Comparison of ENCODE assay signal across 18 mouse cellular contexts in the genomic region with DNA sequence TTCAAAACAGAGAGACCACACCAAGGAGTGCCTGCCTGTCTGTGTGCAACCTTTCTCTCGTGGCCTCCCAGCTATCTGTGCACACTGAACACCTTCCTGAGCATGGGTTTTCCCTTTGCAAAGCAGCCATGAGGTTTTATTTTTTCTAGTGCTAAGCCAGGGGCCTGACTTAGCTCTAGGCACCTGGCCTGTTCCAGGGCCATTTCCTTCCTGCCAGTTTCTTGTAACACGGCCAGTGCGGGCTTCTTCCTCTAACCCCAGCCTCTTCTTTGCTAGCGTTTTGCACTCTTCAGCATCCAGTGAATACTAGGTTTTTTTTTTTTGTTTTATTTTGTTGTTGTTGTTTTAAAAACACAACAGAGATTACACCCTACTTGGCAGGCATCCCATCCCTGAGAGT.
DNase-seq lines count a peak whose midpoint lies in the region; ATAC-seq and TF ChIP-seq lines count a peak whose summit lies in the region.
"Had no signal": no experiment of that assay in that cellular context is flagged by ENCODE, and none has a peak within 500 bp of the region (broad histone marks: within the 10 kb centered on the region; RNA-seq: fewer than 3 reads in every experiment).

No protein-coding gene starts in this region.

- no peak for TF ChIP-seq POLR2A in thymus, adult 2 months (IDR thresholded peaks at IDR 0.05; ENCODE audit: control insufficient read depth, extremely low read depth, insufficient read depth, low read length, poor library complexity)

- no peaks in the 10 kb centered on the region for H3K4me1 ChIP-seq in heart, embryonic 12.5 days (replicated peaks)
- peaks cover 10% of the 10 kb centered on the region for H3K4me1 ChIP-seq in thymus, adult 2 months (replicated peaks; ENCODE audit: control insufficient read depth, insufficient read depth, low read length)
- H3K4me1 ChIP-seq in stomach, embryonic 15.5 days = no peaks in the 10 kb centered on the region
- H3K4me1 ChIP-seq: embryonic facial prominence, embryonic 13.5 days had no signal

- no peak overlapping the region for H3K4me2 ChIP-seq in heart, embryonic 12.5 days
- no peak overlapping the region for H3K4me2 ChIP-seq in stomach, embryonic 15.5 days
- H3K4me2 ChIP-seq: embryonic facial prominence, embryonic 13.5 days; forebrain, embryonic 12.5 days; hindbrain, embryonic 13.5 days had no signal

- H3K9me3 ChIP-seq in heart, embryonic 12.5 days (replicated peaks) = no peaks in the 10 kb centered on the region
- H3K9me3 ChIP-seq in stomach, embryonic 15.5 days = no peaks in the 10 kb centered on the region
- H3K9me3 ChIP-seq: embryonic facial prominence, embryonic 13.5 days; forebrain, embryonic 12.5 days; hindbrain, embryonic 13.5 days had no signal

- ATAC-seq in heart, embryonic 12.5 days (ENCODE audit: insufficient number of reproducible peaks, low FRiP score) = no peak
- ATAC-seq in stomach, embryonic 15.5 days (ENCODE audit: insufficient read depth, low FRiP score, low read depth) = no peak
- ATAC-seq: forebrain, embryonic 16.5 days; hindbrain, postnatal 0 days had no signal

- H3K27ac ChIP-seq in heart, embryonic 12.5 days (ENCODE audit: poor library complexity, severe bottlenecking) = no peak overlapping the region
- H3K27ac ChIP-seq in thymus, adult 2 months (ENCODE audit: control insufficient read depth, insufficient read depth, low read length) = no peak overlapping the region
- peak overlapping the region; percentile 12; the same call in 1 of the 2 replicates for H3K27ac ChIP-seq in stomach, embryonic 15.5 days
- H3K27ac ChIP-seq: embryonic facial prominence, embryonic 13.5 days; forebrain, embryonic 12.5 days; hindbrain, embryonic 13.5 days; hindbrain, postnatal 0 days had no signal

- H3K36me3 ChIP-seq in heart, embryonic 12.5 days = no peaks in the 10 kb centered on the region
- no peaks in the 10 kb centered on the region for H3K36me3 ChIP-seq in thymus, adult 2 months (ENCODE audit: control insufficient read depth, insufficient read depth, low read length)
- H3K36me3 ChIP-seq in stomach, embryonic 15.5 days = no peaks in the 10 kb centered on the region
- H3K36me3 ChIP-seq: embryonic facial prominence, embryonic 13.5 days had no signal

- DNase-seq in heart, adult 8-10 months (ENCODE audit: low spot score) = peak; percentile 22
- DNase-seq in thymus, postnatal 0 days (ENCODE audit: low spot score) = peak; percentile 22
- DNase-seq in thymus, adult 2 months = no peak
- no peak for DNase-seq in lung, postnatal 14 days
- DNase-seq in lung, postnatal 25 days (ENCODE audit: low spot score) = no peak
- DNase-seq: adrenal gland, adult 2 months; adrenal gland, postnatal 25 days; cerebellum, adult 18-20 months; cerebellum, adult 9-11 months; cerebellum, postnatal 36 days; gastrocnemius, postnatal 14 days had no signal

- WGBS in heart, embryonic 12.5 days = 64% methylated on average over 4 of the region's 4 CpGs
- 7% methylated on average over 4 of the region's 4 CpGs for WGBS in thymus, adult 2 months
- WGBS in stomach, embryonic 15.5 days = 62% methylated on average over 4 of the region's 4 CpGs

- no peak overlapping the region for H3K9ac ChIP-seq in heart, embryonic 12.5 days
- H3K9ac ChIP-seq in stomach, embryonic 15.5 days = no peak overlapping the region
- H3K9ac ChIP-seq: embryonic facial prominence, embryonic 13.5 days; forebrain, embryonic 12.5 days; hindbrain, embryonic 13.5 days had no signal

- peaks cover 33% of the 10 kb centered on the region for H3K27me3 ChIP-seq in heart, embryonic 12.5 days (replicated peaks)
- no peaks in the 10 kb centered on the region for H3K27me3 ChIP-seq in thymus, adult 2 months (ENCODE audit: control insufficient read depth, insufficient read depth, low read length)
- no peaks in the 10 kb centered on the region for H3K27me3 ChIP-seq in stomach, embryonic 15.5 days (replicated peaks)
- H3K27me3 ChIP-seq: hindbrain, embryonic 13.5 days had no signal

- TF ChIP-seq CTCF in thymus, adult 2 months (IDR thresholded peaks at IDR 0.05; ENCODE audit: borderline replicate concordance, control insufficient read depth, extremely low read depth, insufficient read depth, low read length, poor library complexity) = no peak

- H3K4me3 ChIP-seq in heart, embryonic 12.5 days = no peak overlapping the region
- H3K4me3 ChIP-seq in thymus, adult 2 months (ENCODE audit: control insufficient read depth, insufficient read depth, low read length) = no peak overlapping the region
- no peak overlapping the region for H3K4me3 ChIP-seq in stomach, embryonic 15.5 days (replicated peaks)
- H3K4me3 ChIP-seq: embryonic facial prominence, embryonic 13.5 days; forebrain, embryonic 12.5 days; hindbrain, embryonic 13.5 days had no signal

Comparison
In these comparisons a context has a peak if more than half of its experiments do, and no peak if none do; other contexts are left out.
1. DNase-seq: peak in heart, adult 8-10 months (single experiment) and thymus, postnatal 0 days (single experiment); none in thymus, adult 2 months (single experiment), lung, postnatal 14 days (single experiment) and lung, postnatal 25 days (single experiment).